In genomic region chr19:30548411-30549043, GRCm38 (mm10) we compare ENCODE assay signal across 10 mouse cellular contexts. TPM values are rescaled to one million over a fixed set of nuclear protein-coding genes. Genes with fewer than 3 reads are reported as not detected.
DNase-seq lines count a peak whose midpoint lies in the region; ATAC-seq and TF ChIP-seq lines count a peak whose summit lies in the region.
"Had no signal": no experiment of that assay in that cellular context is flagged by ENCODE, and none has a peak within 500 bp of the region (broad histone marks: within the 10 kb centered on the region; RNA-seq: fewer than 3 reads in every experiment).

No protein-coding gene starts in this region.

- peak overlapping the region; percentile 83 for H3K4me2 ChIP-seq in kidney, embryonic 15.5 days
- H3K4me2 ChIP-seq in limb, embryonic 13.5 days (replicated peaks), result peak overlapping the region; percentile 70
- H3K4me2 ChIP-seq in neural tube, embryonic 15.5 days, result peak overlapping the region; percentile 73

- H3K9ac ChIP-seq in kidney, embryonic 15.5 days, result peak overlapping the region; percentile 55; the same call in 1 of the 2 replicates
- H3K9ac ChIP-seq in limb, embryonic 13.5 days, result peak overlapping the region; percentile 53
- H3K9ac ChIP-seq in neural tube, embryonic 15.5 days (replicated peaks), result peak overlapping the region; percentile 11; the same call in 1 of the 2 replicates

- peak overlapping the region; percentile 53 for H3K4me3 ChIP-seq in kidney, embryonic 15.5 days (replicated peaks)
- H3K4me3 ChIP-seq in kidney, adult 2 months (ENCODE audit: insufficient read depth, low read depth, low read length), result no peak overlapping the region
- peak overlapping the region; percentile 46 for H3K4me3 ChIP-seq in forebrain, embryonic 10.5 days
- H3K4me3 ChIP-seq in limb, embryonic 13.5 days, result peak overlapping the region; percentile 45
- H3K4me3 ChIP-seq in neural tube, embryonic 15.5 days (replicated peaks), result peak overlapping the region; percentile 41

- H3K36me3 ChIP-seq in kidney, embryonic 15.5 days, result no peaks in the 10 kb centered on the region
- H3K36me3 ChIP-seq in kidney, adult 2 months (ENCODE audit: control insufficient read depth, insufficient read depth, low read length), result no peaks in the 10 kb centered on the region
- H3K36me3 ChIP-seq in forebrain, embryonic 10.5 days (replicated peaks), result no peaks in the 10 kb centered on the region
- no peaks in the 10 kb centered on the region for H3K36me3 ChIP-seq in limb, embryonic 13.5 days
- no peaks in the 10 kb centered on the region for H3K36me3 ChIP-seq in neural tube, embryonic 15.5 days

- WGBS in kidney, embryonic 15.5 days, result under 1% methylated on average over 23 of the region's 23 CpGs
- 8% methylated on average over 23 of the region's 23 CpGs for WGBS in kidney, adult 2 months
- under 1% methylated on average over 23 of the region's 23 CpGs for WGBS in forebrain, embryonic 10.5 days
- 1% methylated on average over 23 of the region's 23 CpGs for WGBS in limb, embryonic 13.5 days
- under 1% methylated on average over 23 of the region's 23 CpGs for WGBS in neural tube, embryonic 15.5 days

- TF ChIP-seq POLR2A in kidney, adult 2 months (IDR thresholded peaks at IDR 0.05; ENCODE audit: low read depth, low read length), result no peak

- H3K27ac ChIP-seq in kidney, embryonic 15.5 days, result 0 out of 2 replicates have a peak overlapping the region, but pooled peaks have one; percentile 37
- no peak overlapping the region for H3K27ac ChIP-seq in kidney, adult 2 months (ENCODE audit: insufficient read depth, low read depth, low read length)
- no peak overlapping the region for H3K27ac ChIP-seq in forebrain, embryonic 10.5 days
- H3K27ac ChIP-seq in limb, embryonic 13.5 days, result no peak overlapping the region
- H3K27ac ChIP-seq in neural tube, embryonic 15.5 days (replicated peaks), result no peak overlapping the region

- peaks cover 63% of the 10 kb centered on the region for H3K27me3 ChIP-seq in kidney, embryonic 15.5 days
- H3K27me3 ChIP-seq in kidney, adult 2 months (replicated peaks; ENCODE audit: control insufficient read depth, insufficient read depth, low read length), result peaks cover 8% of the 10 kb centered on the region
- peaks cover 95% of the 10 kb centered on the region for H3K27me3 ChIP-seq in forebrain, embryonic 10.5 days (ENCODE audit: poor library complexity, severe bottlenecking)
- H3K27me3 ChIP-seq in limb, embryonic 13.5 days, result peaks cover 77% of the 10 kb centered on the region
- H3K27me3 ChIP-seq in neural tube, embryonic 15.5 days (replicated peaks), result peaks cover 54% of the 10 kb centered on the region

- ATAC-seq in kidney, embryonic 15.5 days (replicated peaks; ENCODE audit: low FRiP score), result peak; percentile 41; the same call in 1 of the 2 replicates
- ATAC-seq in limb, embryonic 13.5 days (ENCODE audit: low FRiP score, low read depth), result peak; percentile 25; the same call in 1 of the 2 replicates
- peak; percentile 71 for ATAC-seq in neural tube, embryonic 15.5 days (ENCODE audit: low FRiP score)
- no peak for ATAC-seq in cerebellum, adult (ENCODE audit: insufficient number of reproducible peaks, low FRiP score, low TSS enrichment)
- ATAC-seq: Patski had no signal

- H3K4me1 ChIP-seq in kidney, embryonic 15.5 days, result peaks cover 20% of the 10 kb centered on the region
- peaks cover 4% of the 10 kb centered on the region; the same call in 1 of the 2 replicates for H3K4me1 ChIP-seq in kidney, adult 2 months (ENCODE audit: control insufficient read depth, insufficient read depth, low read length)
- H3K4me1 ChIP-seq in forebrain, embryonic 10.5 days, result peaks cover 36% of the 10 kb centered on the region
- H3K4me1 ChIP-seq in limb, embryonic 13.5 days, result peaks cover 25% of the 10 kb centered on the region; the same call in 1 of the 2 replicates
- H3K4me1 ChIP-seq in neural tube, embryonic 15.5 days, result peaks cover 23% of the 10 kb centered on the region

- no peak for TF ChIP-seq CTCF in kidney, adult 2 months (conservative IDR thresholded peaks at IDR 0.05; ENCODE audit: insufficient read depth, insufficient read length, low read depth, low read length)

- no peaks in the 10 kb centered on the region for H3K9me3 ChIP-seq in kidney, embryonic 15.5 days (replicated peaks)
- no peaks in the 10 kb centered on the region for H3K9me3 ChIP-seq in forebrain, embryonic 10.5 days
- H3K9me3 ChIP-seq in limb, embryonic 13.5 days, result no peaks in the 10 kb centered on the region
- no peaks in the 10 kb centered on the region for H3K9me3 ChIP-seq in neural tube, embryonic 15.5 days (replicated peaks)

- no peak for DNase-seq in kidney, adult 2 months
- peak; percentile 55 for DNase-seq in forebrain, embryonic 10.5 days (ENCODE audit: extremely low spot score, low spot score)
- DNase-seq in ovary, adult 18-20 months (ENCODE audit: low spot score), result no peak
- no peak for DNase-seq in adrenal gland, adult 18-20 months (ENCODE audit: low spot score in 2 of 2)

RNA-seq across cellular contexts. Expression of gene Dkk1, which starts 0.9 kb away (rescaled TPM):
- 33.5 and 38.0 TPM in 2 replicates for polyA plus RNA-seq in kidney, embryonic 15.5 days (2015; fragmentation: Nextera tagmentation; extraction: Ambion mirVana)
- polyA plus RNA-seq in kidney, adult 2 months (2012; rRNA removed), result 0.08 TPM in 1 of 2 replicates, not detected in the other
- 3.4 and 4.3 TPM in 2 replicates for polyA plus RNA-seq in forebrain, embryonic 10.5 days (2016; fragmentation: Nextera tagmentation; extraction: Ambion mirVana)
- 11.7 and 15.2 TPM in 2 replicates for polyA plus RNA-seq in limb, embryonic 13.5 days (2015; fragmentation: Nextera tagmentation; extraction: Ambion mirVana)
- 1.0 and 1.1 TPM in 2 replicates for polyA plus RNA-seq in neural tube, embryonic 15.5 days (2015; fragmentation: Nextera tagmentation; extraction: Ambion mirVana)
- total RNA-seq in adrenal gland, adult 18-20 months (2021), result not detected
- total RNA-seq: left cerebral cortex, adult 18-20 months had no signal
- polyA plus RNA-seq: Patski had no signal
